In the genomic region with DNA sequence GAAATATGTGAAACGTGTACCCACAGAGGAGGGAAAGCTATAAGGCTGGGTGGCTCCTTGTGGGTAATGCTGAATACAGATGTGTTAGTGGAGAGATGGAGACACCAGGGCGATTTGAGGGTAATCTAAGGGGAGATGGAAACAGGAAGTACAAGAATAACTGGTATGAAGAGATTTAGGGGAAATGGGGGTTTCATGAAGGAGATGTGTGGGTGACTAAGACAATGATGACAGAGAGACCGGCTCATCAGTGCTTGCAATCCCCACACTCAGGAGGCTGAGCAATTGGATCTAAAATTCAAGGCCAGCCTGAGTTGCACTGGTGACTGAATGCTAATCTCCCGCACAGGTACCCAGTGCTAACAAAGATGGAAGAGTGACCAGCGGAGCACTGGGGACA, we compare ENCODE assay signal across 9 mouse cellular contexts. TPM values are rescaled to one million over a fixed set of nuclear protein-coding genes. Genes with fewer than 3 reads are reported as not detected.
DNase-seq lines count a peak whose midpoint lies in the region; ATAC-seq and TF ChIP-seq lines count a peak whose summit lies in the region.
"Had no signal": no experiment of that assay in that cellular context is flagged by ENCODE, and none has a peak within 500 bp of the region (broad histone marks: within the 10 kb centered on the region; RNA-seq: fewer than 3 reads in every experiment).

No protein-coding gene starts in this region.

- H3K27ac ChIP-seq in liver, embryonic 11.5 days (ENCODE audit: low read depth, low read length), result no peak overlapping the region; the same call in 1 of the 2 replicates
- no peak overlapping the region for H3K27ac ChIP-seq in forebrain, embryonic 12.5 days
- no peak overlapping the region for H3K27ac ChIP-seq in limb, embryonic 14.5 days (replicated peaks; ENCODE audit: low read depth, low read length)
- 0 out of 2 replicates have a peak overlapping the region, but pooled peaks have one; percentile 63 for H3K27ac ChIP-seq in neural tube, embryonic 15.5 days (replicated peaks)

- no peaks in the 10 kb centered on the region for H3K27me3 ChIP-seq in liver, embryonic 11.5 days (replicated peaks; ENCODE audit: control insufficient read depth, insufficient read depth, low read length)
- no peaks in the 10 kb centered on the region for H3K27me3 ChIP-seq in forebrain, embryonic 12.5 days
- no peaks in the 10 kb centered on the region for H3K27me3 ChIP-seq in limb, embryonic 14.5 days (ENCODE audit: control insufficient read depth, insufficient read depth, low read length)
- no peaks in the 10 kb centered on the region for H3K27me3 ChIP-seq in neural tube, embryonic 15.5 days (replicated peaks)

- no peak for DNase-seq in liver, embryonic 11.5 days (ENCODE audit: low spot score)
- DNase-seq in liver, result no peak
- DNase-seq in limb, embryonic 14.5 days (ENCODE audit: low spot score), result no peak
- no peak for DNase-seq in layer of hippocampus, adult 11-12 months (ENCODE audit: low spot score)
- DNase-seq in adrenal gland, postnatal 4 days (ENCODE audit: low spot score in 2 of 2), result no peak

- H3K36me3 ChIP-seq in liver, embryonic 11.5 days (ENCODE audit: control insufficient read depth, insufficient read depth, low read length), result peaks cover 6% of the 10 kb centered on the region; the same call in 1 of the 2 replicates
- peaks cover 13% of the 10 kb centered on the region for H3K36me3 ChIP-seq in forebrain, embryonic 12.5 days (replicated peaks)
- peaks cover 13% of the 10 kb centered on the region for H3K36me3 ChIP-seq in limb, embryonic 14.5 days (ENCODE audit: control insufficient read depth, insufficient read depth, low read length)
- H3K36me3 ChIP-seq in neural tube, embryonic 15.5 days, result peaks cover 5% of the 10 kb centered on the region; the same call in 1 of the 2 replicates

- no peaks in the 10 kb centered on the region for H3K9me3 ChIP-seq in liver, embryonic 11.5 days (ENCODE audit: control insufficient read depth, low read length)
- no peaks in the 10 kb centered on the region for H3K9me3 ChIP-seq in forebrain, embryonic 12.5 days
- no peaks in the 10 kb centered on the region for H3K9me3 ChIP-seq in limb, embryonic 14.5 days (ENCODE audit: control insufficient read depth, low read length)
- no peaks in the 10 kb centered on the region for H3K9me3 ChIP-seq in neural tube, embryonic 15.5 days (replicated peaks)

- H3K4me2 ChIP-seq in liver, embryonic 11.5 days, result peak overlapping the region; percentile 72
- peak overlapping the region; percentile 65 for H3K4me2 ChIP-seq in forebrain, embryonic 12.5 days
- H3K4me2 ChIP-seq in limb, embryonic 14.5 days (replicated peaks; ENCODE audit: low read depth, low read length, severe bottlenecking), result peak overlapping the region; percentile 52
- peak overlapping the region; percentile 87 for H3K4me2 ChIP-seq in neural tube, embryonic 15.5 days

- no peak for TF ChIP-seq POLR2A in limb, embryonic 14.5 days (IDR thresholded peaks at IDR 0.05; ENCODE audit: borderline replicate concordance, extremely low read depth, insufficient read depth, insufficient read length)

- H3K4me3 ChIP-seq in liver, embryonic 11.5 days (ENCODE audit: low read depth, low read length), result peak overlapping the region; percentile 71
- H3K4me3 ChIP-seq in forebrain, embryonic 12.5 days (replicated peaks), result peak overlapping the region; percentile 75
- H3K4me3 ChIP-seq in limb, embryonic 14.5 days (replicated peaks; ENCODE audit: low read length), result peak overlapping the region; percentile 70
- H3K4me3 ChIP-seq in neural tube, embryonic 15.5 days (replicated peaks), result peak overlapping the region; percentile 81

- WGBS in liver, embryonic 11.5 days, result 62% methylated on average over 5 of the region's 5 CpGs
- 54% methylated on average over 5 of the region's 5 CpGs for WGBS in forebrain, embryonic 12.5 days
- 57% methylated on average over 5 of the region's 5 CpGs for WGBS in limb, embryonic 14.5 days
- 59% methylated on average over 5 of the region's 5 CpGs for WGBS in neural tube, embryonic 15.5 days

- no peak for ATAC-seq in liver, embryonic 11.5 days (replicated peaks; ENCODE audit: low FRiP score)
- ATAC-seq in forebrain, embryonic 12.5 days (ENCODE audit: low FRiP score), result no peak
- ATAC-seq in limb, embryonic 14.5 days (ENCODE audit: low FRiP score, low read depth), result no peak
- ATAC-seq in neural tube, embryonic 15.5 days (ENCODE audit: low FRiP score), result no peak
- no peak for ATAC-seq in megakaryocyte-erythroid progenitor cell, adult 5-6 weeks (replicated peaks; ENCODE audit: low FRiP score, low TSS enrichment, poor library complexity, severe bottlenecking)

- peak overlapping the region; percentile 71 for H3K9ac ChIP-seq in liver, embryonic 11.5 days (ENCODE audit: low read depth, low read length)
- 0 out of 2 replicates have a peak overlapping the region, but pooled peaks have one; percentile 68 for H3K9ac ChIP-seq in forebrain, embryonic 12.5 days
- H3K9ac ChIP-seq in limb, embryonic 14.5 days (ENCODE audit: low read depth, low read length, severe bottlenecking), result peak overlapping the region; percentile 65
- peak overlapping the region; percentile 50 for H3K9ac ChIP-seq in neural tube, embryonic 15.5 days (replicated peaks)

- peaks cover 10% of the 10 kb centered on the region for H3K4me1 ChIP-seq in liver, embryonic 11.5 days (replicated peaks; ENCODE audit: control insufficient read depth, insufficient read depth, low read length)
- peaks cover 22% of the 10 kb centered on the region for H3K4me1 ChIP-seq in forebrain, embryonic 12.5 days
- peaks cover 4% of the 10 kb centered on the region; the same call in 1 of the 2 replicates for H3K4me1 ChIP-seq in limb, embryonic 14.5 days (ENCODE audit: control insufficient read depth, insufficient read depth, low read length)
- peaks cover 32% of the 10 kb centered on the region for H3K4me1 ChIP-seq in neural tube, embryonic 15.5 days

RNA-seq across cellular contexts. Expression of gene Pld3, which starts 0.9 kb away (rescaled TPM):
- polyA plus RNA-seq in liver, embryonic 11.5 days (2014; fragmentation: Nextera tagmentation; extraction: Ambion mirVana), result 39.3 and 44.4 TPM in 2 replicates
- polyA plus RNA-seq in forebrain, embryonic 12.5 days (2016; fragmentation: Nextera tagmentation; extraction: Ambion mirVana), result 58.1 and 58.2 TPM in 2 replicates
- 147 and 193 TPM in 2 replicates for polyA plus RNA-seq in limb, embryonic 14.5 days (2012; rRNA removed)
- polyA plus RNA-seq in limb, embryonic 14.5 days (2014; fragmentation: Nextera tagmentation; extraction: Ambion mirVana), result 110 and 114 TPM in 2 replicates
- polyA plus RNA-seq in neural tube, embryonic 15.5 days (2015; fragmentation: Nextera tagmentation; extraction: Ambion mirVana), result 187 and 191 TPM in 2 replicates
- 9.4 and 9.8 TPM in 2 replicates for total RNA-seq in megakaryocyte-erythroid progenitor cell, adult 5-6 weeks (2014; fragmentation: Nextera tagmentation)
- 2.4 and 7.8 TPM in 2 replicates for total RNA-seq in megakaryocyte-erythroid progenitor cell, adult 5-6 weeks (2017)
- total RNA-seq in adrenal gland, postnatal 4 days (2021), result 100 to 1,000 TPM; 132 to 133 TPM

RNA-seq across cellular contexts. Expression of gene 2310022A10Rik, which starts 1.0 kb away (rescaled TPM):
- polyA plus RNA-seq in liver, embryonic 11.5 days (2014; fragmentation: Nextera tagmentation; extraction: Ambion mirVana), result 33.9 and 35.1 TPM in 2 replicates
- 38.7 and 39.6 TPM in 2 replicates for polyA plus RNA-seq in forebrain, embryonic 12.5 days (2016; fragmentation: Nextera tagmentation; extraction: Ambion mirVana)
- 39.8 and 49.0 TPM in 2 replicates for polyA plus RNA-seq in limb, embryonic 14.5 days (2012; rRNA removed)
- 27.0 and 27.4 TPM in 2 replicates for polyA plus RNA-seq in limb, embryonic 14.5 days (2014; fragmentation: Nextera tagmentation; extraction: Ambion mirVana)
- 32.6 and 33.9 TPM in 2 replicates for polyA plus RNA-seq in neural tube, embryonic 15.5 days (2015; fragmentation: Nextera tagmentation; extraction: Ambion mirVana)
- 30.3 and 38.1 TPM in 2 replicates for total RNA-seq in megakaryocyte-erythroid progenitor cell, adult 5-6 weeks (2014; fragmentation: Nextera tagmentation)
- total RNA-seq in megakaryocyte-erythroid progenitor cell, adult 5-6 weeks (2017), result 2.3 and 31.3 TPM in 2 replicates
- total RNA-seq in adrenal gland, postnatal 4 days (2021), result 10 to 100 TPM; 21.6 to 28.0 TPM

RNA-seq across cellular contexts. Expression of gene Hipk4, which starts 29.0 kb away (rescaled TPM):
- polyA plus RNA-seq in liver, embryonic 11.5 days (2014; fragmentation: Nextera tagmentation; extraction: Ambion mirVana), result 0.33 and 0.40 TPM in 2 replicates
- 0.26 and 0.57 TPM in 2 replicates for polyA plus RNA-seq in forebrain, embryonic 12.5 days (2016; fragmentation: Nextera tagmentation; extraction: Ambion mirVana)
- 4.3 and 5.4 TPM in 2 replicates for polyA plus RNA-seq in limb, embryonic 14.5 days (2012; rRNA removed)
- polyA plus RNA-seq in limb, embryonic 14.5 days (2014; fragmentation: Nextera tagmentation; extraction: Ambion mirVana), result 0.95 and 1.2 TPM in 2 replicates
- 1.5 and 2.1 TPM in 2 replicates for polyA plus RNA-seq in neural tube, embryonic 15.5 days (2015; fragmentation: Nextera tagmentation; extraction: Ambion mirVana)
- 2.4 and 2.6 TPM in 2 replicates for total RNA-seq in megakaryocyte-erythroid progenitor cell, adult 5-6 weeks (2014; fragmentation: Nextera tagmentation)
- 0.23 TPM in 1 of 2 replicates, not detected in the other for total RNA-seq in megakaryocyte-erythroid progenitor cell, adult 5-6 weeks (2017)
- total RNA-seq in adrenal gland, postnatal 4 days (2021), result 1 to 10 TPM; 1.4 to 1.8 TPM
- polyA plus RNA-seq: activated CD4-positive, CD25-positive, alpha-beta regulatory T cell, adult 4 months had no signal

RNA-seq across cellular contexts. Expression of gene Akt2, which starts 39.3 kb away (rescaled TPM):
- polyA plus RNA-seq in liver, embryonic 11.5 days (2014; fragmentation: Nextera tagmentation; extraction: Ambion mirVana), result 68.4 and 70.1 TPM in 2 replicates
- 81.2 and 84.6 TPM in 2 replicates for polyA plus RNA-seq in forebrain, embryonic 12.5 days (2016; fragmentation: Nextera tagmentation; extraction: Ambion mirVana)
- polyA plus RNA-seq in limb, embryonic 14.5 days (2012; rRNA removed), result 96.6 and 110 TPM in 2 replicates
- 112 and 119 TPM in 2 replicates for polyA plus RNA-seq in limb, embryonic 14.5 days (2014; fragmentation: Nextera tagmentation; extraction: Ambion mirVana)
- polyA plus RNA-seq in neural tube, embryonic 15.5 days (2015; fragmentation: Nextera tagmentation; extraction: Ambion mirVana), result 52.0 and 59.7 TPM in 2 replicates
- 61.9 and 65.5 TPM in 2 replicates for total RNA-seq in megakaryocyte-erythroid progenitor cell, adult 5-6 weeks (2014; fragmentation: Nextera tagmentation)
- total RNA-seq in megakaryocyte-erythroid progenitor cell, adult 5-6 weeks (2017), result 60.3 and 82.2 TPM in 2 replicates
- 100 to 1,000 TPM; 195 to 220 TPM for total RNA-seq in adrenal gland, postnatal 4 days (2021)

RNA-seq across cellular contexts. Expression of gene Prx, which starts 52.9 kb away (rescaled TPM):
- 0.80 and 0.84 TPM in 2 replicates for polyA plus RNA-seq in liver, embryonic 11.5 days (2014; fragmentation: Nextera tagmentation; extraction: Ambion mirVana)
- polyA plus RNA-seq in forebrain, embryonic 12.5 days (2016; fragmentation: Nextera tagmentation; extraction: Ambion mirVana), result 2.9 and 3.5 TPM in 2 replicates
- 6.3 and 6.6 TPM in 2 replicates for polyA plus RNA-seq in limb, embryonic 14.5 days (2012; rRNA removed)
- polyA plus RNA-seq in limb, embryonic 14.5 days (2014; fragmentation: Nextera tagmentation; extraction: Ambion mirVana), result 2.1 and 2.5 TPM in 2 replicates
- 2.0 and 2.4 TPM in 2 replicates for polyA plus RNA-seq in neural tube, embryonic 15.5 days (2015; fragmentation: Nextera tagmentation; extraction: Ambion mirVana)
- 0.77 and 1.9 TPM in 2 replicates for total RNA-seq in megakaryocyte-erythroid progenitor cell, adult 5-6 weeks (2014; fragmentation: Nextera tagmentation)
- total RNA-seq in megakaryocyte-erythroid progenitor cell, adult 5-6 weeks (2017), result 1.3 and 1.4 TPM in 2 replicates
- 1 to 10 TPM; 7.0 to 8.8 TPM for total RNA-seq in adrenal gland, postnatal 4 days (2021)
